Mouse (Mus musculus) embryonic fibroblast, embryonic 13.5 days (primary cell): ENCODE measurements around the gene Myo1e. TPM values are rescaled to one million over a fixed set of nuclear protein-coding genes. Genes with fewer than 3 reads are reported as not detected.
A peak's percentile ranks its signal among the peaks of the same experiment; 100 is the strongest.

Experiments used
- H3K27ac ChIP-seq: 2 replicates; pipeline ENCODE4 v1.5.1; 2012; ENCODE audit warnings: low read length, control low read depth, inconsistent platforms; ENCODE audit not compliant: insufficient read depth
- H3K4me1 ChIP-seq: 2 replicates; pipeline ENCODE4 v1.6.1; 2011; ENCODE audit warnings: low read length; ENCODE audit not compliant: control insufficient read depth, insufficient read depth
- H3K4me3 ChIP-seq: 2 replicates; pipeline ENCODE4 v1.5.1; 2011; ENCODE audit warnings: mild to moderate bottlenecking, control low read depth, low read length; ENCODE audit not compliant: insufficient read depth
- CTCF ChIP-seq: IDR thresholded peaks from 2 replicates; pipeline ENCODE4 v1.5.1; 2011; ENCODE audit warnings: mild to moderate bottlenecking, control low read depth, low read length, moderate library complexity, borderline replicate concordance; ENCODE audit not compliant: insufficient read depth
- POLR2A ChIP-seq: IDR thresholded peaks from 2 replicates; pipeline ENCODE4 v1.6.1; 2011; ENCODE audit warnings: low read depth, mild to moderate bottlenecking, control low read depth, low read length, moderate library complexity
- polyA plus RNA-seq: library from polyadenylated mRNA; stranded (reverse); fragments of >200 nt; gene quantifications from 2 replicates; pipeline ENCODE4 v1.2.4, GENCODE M21; 2011; ENCODE audit warnings: low read depth; ENCODE audit not compliant: missing spikeins, insufficient read length

The Myo1e gene
- polyA plus RNA-seq, 1 experiment: 43.6 TPM

- TF ChIP-seq CTCF: no peak
- TF ChIP-seq POLR2A: no peak
- H3K4me1 ChIP-seq: peaks cover 16% of the 10 kb centered on the region
- no peak overlapping the region for H3K4me3 ChIP-seq
- H3K27ac ChIP-seq: no peak overlapping the region
These were observed 32.1 kb downstream of the Myo1e start for GRCm38 (mm10) chr9:70239229-70239628.

- TF ChIP-seq CTCF (no peak), POLR2A (no peak)
- Histone ChIP-seq H3K27ac (peak overlapping the region; percentile 78), H3K4me3 (no peak overlapping the region), H3K4me1 (peaks cover 16% of the 10 kb centered on the region)
These were observed 33.7 kb downstream of the Myo1e start for GRCm38 (mm10) chr9:70240703-70241410.

GRCm38 (mm10) chr9:70241411-70241961 lies 34.3 kb downstream of the Myo1e start:
- Histone ChIP-seq H3K4me3 (no peak overlapping the region), H3K4me1 (peaks cover 16% of the 10 kb centered on the region), H3K27ac (peak overlapping the region; percentile 78)
- TF ChIP-seq POLR2A (no peak), CTCF (no peak)

GRCm38 (mm10) chr9:70242112-70242862 lies 35.1 kb downstream of the Myo1e start:
- Histone ChIP-seq H3K27ac (peak overlapping the region; percentile 78), H3K4me3 (no peak overlapping the region), H3K4me1 (peaks cover 16% of the 10 kb centered on the region)
- TF ChIP-seq CTCF (no peak), POLR2A (no peak)

GRCm38 (mm10) chr9:70243241-70243640 lies 36.1 kb downstream of the Myo1e start:
- Histone ChIP-seq H3K27ac (peak overlapping the region; percentile 22), H3K4me3 (no peak overlapping the region), H3K4me1 (peaks cover 14% of the 10 kb centered on the region)
- no peak for TF ChIP-seq CTCF
- TF ChIP-seq POLR2A: no peak

DNA sequence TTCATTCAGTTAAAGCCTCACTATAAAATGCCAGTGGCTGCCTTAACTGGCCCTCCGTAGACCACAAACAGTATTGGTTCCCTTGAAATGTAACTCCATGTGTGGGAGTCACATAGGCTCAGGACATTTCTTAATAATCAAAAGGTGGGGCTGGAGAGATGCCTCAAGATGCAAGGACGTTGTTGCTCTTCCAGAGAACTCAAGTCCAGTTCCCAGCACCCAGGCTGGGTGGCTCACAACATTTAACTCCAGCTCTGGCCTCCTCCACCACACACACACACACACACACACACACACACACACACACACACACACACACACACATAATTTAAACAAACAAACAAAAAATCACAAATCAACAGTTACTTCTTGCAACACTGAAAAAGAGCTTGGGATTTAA lies 36.6 kb downstream of the Myo1e start:
- no peak overlapping the region for H3K4me3 ChIP-seq
- no peak for TF ChIP-seq POLR2A
- no peak for TF ChIP-seq CTCF
- H3K27ac ChIP-seq: peak overlapping the region; percentile 22
- H3K4me1 ChIP-seq: peaks cover 14% of the 10 kb centered on the region

GRCm38 (mm10) chr9:70244115-70244514 lies 37.0 kb downstream of the Myo1e start:
- H3K4me3 ChIP-seq: no peak overlapping the region
- TF ChIP-seq CTCF: no peak
- TF ChIP-seq POLR2A: no peak
- peaks cover 18% of the 10 kb centered on the region for H3K4me1 ChIP-seq
- H3K27ac ChIP-seq: 0 out of 2 replicates have a peak overlapping the region, but pooled peaks have one; percentile 22

DNA sequence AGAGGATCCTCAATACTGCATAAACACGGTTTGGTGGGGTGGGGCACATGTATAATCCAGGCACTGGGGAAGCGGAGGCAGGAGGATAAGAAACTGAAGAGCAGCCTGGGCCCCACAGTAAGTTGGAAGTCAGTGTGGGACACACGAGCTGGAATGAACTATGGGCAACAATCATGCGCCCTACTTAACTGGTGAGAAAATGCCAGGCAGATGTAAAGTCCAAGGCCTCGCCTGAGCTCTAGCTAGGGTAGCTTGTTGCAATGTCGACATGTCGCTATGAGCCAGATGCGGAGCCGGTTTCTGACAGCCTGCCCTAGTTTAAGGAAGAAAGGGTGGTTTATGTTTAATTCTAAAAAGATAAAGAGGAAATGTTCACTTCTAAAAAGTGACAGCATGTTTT lies 37.9 kb downstream of the Myo1e start:
- Histone ChIP-seq H3K27ac (no peak overlapping the region), H3K4me1 (peaks cover 24% of the 10 kb centered on the region), H3K4me3 (no peak overlapping the region)
- no peak for TF ChIP-seq POLR2A
- no peak for TF ChIP-seq CTCF

- TF ChIP-seq CTCF (no peak), POLR2A (no peak)
- peaks cover 18% of the 10 kb centered on the region for H3K4me1 ChIP-seq
- no peak overlapping the region for H3K27ac ChIP-seq
- H3K4me3 ChIP-seq: no peak overlapping the region
These were observed 39.3 kb downstream of the Myo1e start for GRCm38 (mm10) chr9:70246427-70246826.

GRCm38 (mm10) chr9:70248046-70248445 lies 40.9 kb downstream of the Myo1e start:
- TF ChIP-seq CTCF (no peak), POLR2A (no peak)
- no peak overlapping the region for H3K27ac ChIP-seq

More at GRCm38 (mm10) chr9:70248046-70248445, 40.9 kb downstream of the Myo1e start:
- no peak overlapping the region for H3K4me3 ChIP-seq
- peaks cover 13% of the 10 kb centered on the region for H3K4me1 ChIP-seq
